Mouse (Mus musculus): ENCODE measurements at regions not wholly inside any gene's neighbourhood (a gene's known extent, or its start where the extent isn't known, plus 50 kb on each side); places are given as distances from the start of the nearest gene placed in this dataset.

GRCm38 (mm10) chr12:69101965-69102364 is 57.0 kb downstream of the Rps29 start:
- no peak for DNase-seq (ENCODE audit: low spot score)

GRCm38 (mm10) chr12:69094856-69095255 is 64.1 kb downstream of the Rps29 start:
- DNase-seq (ENCODE audit: low spot score) = no peak

- DNase-seq (ENCODE audit: low spot score) = no peak
These were observed 65.8 kb downstream of the Rps29 start for GRCm38 (mm10) chr12:69093073-69093797.

- DNase-seq (ENCODE audit: low spot score) = peak; percentile 81
These were observed 70.9 kb downstream of the Rps29 start for GRCm38 (mm10) chr12:69087928-69088609.

GRCm38 (mm10) chr12:69085522-69086179 is 73.3 kb downstream of the Rps29 start:
- no peak for DNase-seq (ENCODE audit: low spot score)

- DNase-seq (ENCODE audit: low spot score) = no peak
These were observed 74.3 kb downstream of the Rps29 start for GRCm38 (mm10) chr12:69084656-69085055.

GRCm38 (mm10) chr12:69082051-69082450 is 76.9 kb downstream of the Rps29 start:
- no peak for DNase-seq (ENCODE audit: low spot score)

- DNase-seq (ENCODE audit: low spot score) = no peak
These were observed 119.4 kb downstream of the Rps29 start for GRCm38 (mm10) chr12:69039553-69039952.

- DNase-seq (ENCODE audit: low spot score) = no peak
These were observed 135.4 kb downstream of the Rps29 start for GRCm38 (mm10) chr12:69023594-69023993.

- DNase-seq (ENCODE audit: low spot score) = no peak
These were observed 142.2 kb downstream of the Rps29 start for GRCm38 (mm10) chr12:69016705-69017306.

GRCm38 (mm10) chr12:69005141-69005540 is 153.8 kb downstream of the Rps29 start:
- DNase-seq (ENCODE audit: low spot score) = no peak

- DNase-seq (ENCODE audit: low spot score) = peak; percentile 5
These were observed 156.9 kb downstream of the Rps29 start for GRCm38 (mm10) chr12:69002106-69002505.

GRCm38 (mm10) chr12:68997259-68997658 is 161.7 kb downstream of the Rps29 start:
- no peak for DNase-seq (ENCODE audit: low spot score)

GRCm38 (mm10) chr12:68996740-68997139 is 162.2 kb downstream of the Rps29 start:
- DNase-seq (ENCODE audit: low spot score) = no peak

GRCm38 (mm10) chr12:68980640-68981039 is 178.3 kb downstream of the Rps29 start:
- DNase-seq (ENCODE audit: low spot score) = no peak

GRCm38 (mm10) chr12:68980173-68980572 is 178.8 kb downstream of the Rps29 start:
- no peak for DNase-seq (ENCODE audit: low spot score)

- no peak for DNase-seq (ENCODE audit: low spot score)
These were observed 179.8 kb downstream of the Rps29 start for GRCm38 (mm10) chr12:68979232-68979631.

GRCm38 (mm10) chr12:68977276-68977675 is 181.7 kb downstream of the Rps29 start:
- DNase-seq (ENCODE audit: low spot score) = no peak

- no peak for DNase-seq (ENCODE audit: low spot score)
These were observed 211.7 kb downstream of the Rps29 start for GRCm38 (mm10) chr12:68947240-68947639.

GRCm38 (mm10) chr12:68910590-68910989 is 248.4 kb downstream of the Rps29 start:
- no peak for DNase-seq (ENCODE audit: low spot score)

GRCm38 (mm10) chr12:68904770-68905169 is 254.2 kb downstream of the Rps29 start:
- no peak for DNase-seq (ENCODE audit: low spot score)

GRCm38 (mm10) chr12:68889141-68889540 is 269.8 kb downstream of the Rps29 start:
- DNase-seq (ENCODE audit: low spot score) = no peak

- no peak for DNase-seq (ENCODE audit: low spot score)
These were observed 276.5 kb downstream of the Rps29 start for GRCm38 (mm10) chr12:68882503-68882902.

All from layer of hippocampus, adult 9-10 months (tissue).